Mouse (Mus musculus): ENCODE results near the gene Cdk14. TPM values are rescaled to one million over a fixed set of nuclear protein-coding genes. Genes with fewer than 3 reads are reported as not detected.

Gene Cdk14
- polyA plus RNA-seq, 1 experiment from 2014 or later, result 21.8 TPM

GRCm38 (mm10) chr5:5379870-5380730, 40.0 kb downstream of the Cdk14 start:
- Histone ChIP-seq H3K9me3 (replicated peaks) (no peaks in the 10 kb centered on the region), H3K4me2 (peak overlapping the region; percentile 79), H3K4me3 (peak overlapping the region; percentile 76), H3K4me1 (peaks cover 24% of the 10 kb centered on the region), H3K27me3 (no peaks in the 10 kb centered on the region), H3K9ac (peak overlapping the region; percentile 91), H3K36me3 (ENCODE audit: poor library complexity, severe bottlenecking) (no peaks in the 10 kb centered on the region), H3K27ac (peak overlapping the region; percentile 94)
- ATAC-seq, result peak; percentile 97
- WGBS, result under 1% methylated on average over 63 of the region's 128 CpGs

GRCm38 (mm10) chr5:5379501-5379869, 40.6 kb downstream of the Cdk14 start:
- WGBS, result under 1% methylated on average over 14 of the region's 14 CpGs
- Histone ChIP-seq H3K4me2 (peak overlapping the region; percentile 79), H3K4me1 (peaks cover 24% of the 10 kb centered on the region), H3K27me3 (no peaks in the 10 kb centered on the region), H3K9me3 (replicated peaks) (no peaks in the 10 kb centered on the region), H3K4me3 (peak overlapping the region; percentile 76), H3K27ac (peak overlapping the region; percentile 94), H3K9ac (peak overlapping the region; percentile 91), H3K36me3 (ENCODE audit: poor library complexity, severe bottlenecking) (no peaks in the 10 kb centered on the region)
- ATAC-seq, result no peak

GRCm38 (mm10) chr5:5374393-5374792, 45.7 kb downstream of the Cdk14 start:
- no peak for ATAC-seq

GRCm38 (mm10) chr5:5373541-5373940, 46.6 kb downstream of the Cdk14 start:
- H3K4me2 ChIP-seq, result no peak overlapping the region; the same call in 1 of the 2 replicates
- no peaks in the 10 kb centered on the region for H3K27me3 ChIP-seq
- no peaks in the 10 kb centered on the region for H3K36me3 ChIP-seq (ENCODE audit: poor library complexity, severe bottlenecking)
- no peak overlapping the region for H3K4me3 ChIP-seq
- H3K4me1 ChIP-seq, result peaks cover 31% of the 10 kb centered on the region
- ATAC-seq, result no peak
- WGBS, result 29% methylated on average over 7 of the region's 7 CpGs
- H3K9ac ChIP-seq, result no peak overlapping the region
- H3K27ac ChIP-seq, result peak overlapping the region; percentile 35; the same call in 1 of the 2 replicates
- H3K9me3 ChIP-seq (replicated peaks), result no peaks in the 10 kb centered on the region

More at GRCm38 (mm10) chr5:5374393-5374792, 45.7 kb downstream of the Cdk14 start:
- H3K36me3 ChIP-seq (ENCODE audit: poor library complexity, severe bottlenecking), result no peaks in the 10 kb centered on the region
- H3K4me2 ChIP-seq, result no peak overlapping the region
- no peak overlapping the region for H3K9ac ChIP-seq
- peaks cover 38% of the 10 kb centered on the region for H3K4me1 ChIP-seq
- WGBS, result 97% methylated on average over 1 of the region's 1 CpGs
- H3K27ac ChIP-seq, result no peak overlapping the region
- no peak overlapping the region for H3K4me3 ChIP-seq
- H3K27me3 ChIP-seq, result no peaks in the 10 kb centered on the region
- no peaks in the 10 kb centered on the region for H3K9me3 ChIP-seq (replicated peaks)

GRCm38 (mm10) chr5:5372936-5373335, 47.2 kb downstream of the Cdk14 start:
- Histone ChIP-seq H3K9ac (no peak overlapping the region), H3K4me3 (no peak overlapping the region), H3K36me3 (ENCODE audit: poor library complexity, severe bottlenecking) (no peaks in the 10 kb centered on the region), H3K4me2 (no peak overlapping the region), H3K27me3 (no peaks in the 10 kb centered on the region), H3K9me3 (replicated peaks) (no peaks in the 10 kb centered on the region), H3K27ac (no peak overlapping the region), H3K4me1 (peaks cover 25% of the 10 kb centered on the region)
- ATAC-seq, result peak; percentile 34; the same call in 1 of the 2 replicates
- whole genome bisulfite sequencing, result 25% methylated on average over 5 of the region's 5 CpGs

GRCm38 (mm10) chr5:5372354-5372753, 47.8 kb downstream of the Cdk14 start:
- H3K36me3 ChIP-seq (ENCODE audit: poor library complexity, severe bottlenecking), result no peaks in the 10 kb centered on the region
- H3K27me3 ChIP-seq, result no peaks in the 10 kb centered on the region
- no peaks in the 10 kb centered on the region for H3K9me3 ChIP-seq (replicated peaks)
- H3K4me3 ChIP-seq, result no peak overlapping the region
- H3K4me1 ChIP-seq, result peaks cover 20% of the 10 kb centered on the region
- 86% methylated on average over 3 of the region's 3 CpGs for WGBS
- H3K4me2 ChIP-seq, result no peak overlapping the region
- ATAC-seq, result peak; percentile 48; the same call in 1 of the 2 replicates
- H3K9ac ChIP-seq, result no peak overlapping the region
- no peak overlapping the region for H3K27ac ChIP-seq

GRCm38 (mm10) chr5:5370322-5371082, 49.6 kb downstream of the Cdk14 start:
- ATAC-seq, result no peak
- Histone ChIP-seq H3K4me2 (no peak overlapping the region), H3K4me1 (peaks cover 20% of the 10 kb centered on the region), H3K4me3 (no peak overlapping the region), H3K36me3 (ENCODE audit: poor library complexity, severe bottlenecking) (no peaks in the 10 kb centered on the region), H3K27ac (no peak overlapping the region), H3K9me3 (replicated peaks) (no peaks in the 10 kb centered on the region), H3K27me3 (no peaks in the 10 kb centered on the region), H3K9ac (no peak overlapping the region)
- 88% methylated on average over 4 of the region's 4 CpGs for WGBS

GRCm38 (mm10) chr5:5368389-5369164, 51.5 kb downstream of the Cdk14 start:
- H3K9me3 ChIP-seq (replicated peaks), result no peaks in the 10 kb centered on the region
- no peak overlapping the region for H3K27ac ChIP-seq
- H3K27me3 ChIP-seq, result no peaks in the 10 kb centered on the region
- ATAC-seq, result no peak
- H3K4me1 ChIP-seq, result peaks cover 14% of the 10 kb centered on the region
- no peak overlapping the region for H3K9ac ChIP-seq
- no peak overlapping the region for H3K4me2 ChIP-seq
- no peak overlapping the region for H3K4me3 ChIP-seq
- WGBS, result 92% methylated on average over 14 of the region's 14 CpGs
- no peaks in the 10 kb centered on the region for H3K36me3 ChIP-seq (ENCODE audit: poor library complexity, severe bottlenecking)

- Histone ChIP-seq H3K9ac (no peak overlapping the region), H3K27ac (no peak overlapping the region), H3K4me3 (no peak overlapping the region), H3K27me3 (no peaks in the 10 kb centered on the region), H3K9me3 (replicated peaks) (no peaks in the 10 kb centered on the region), H3K36me3 (ENCODE audit: poor library complexity, severe bottlenecking) (peaks cover 4% of the 10 kb centered on the region; the same call in 1 of the 2 replicates), H3K4me2 (no peak overlapping the region), H3K4me1 (peaks cover 4% of the 10 kb centered on the region)
- 85% methylated on average over 8 of the region's 8 CpGs for WGBS
- ATAC-seq, result no peak
Observed at GRCm38 (mm10) chr5:5367550-5367949, 52.6 kb downstream of the Cdk14 start.

GRCm38 (mm10) chr5:5365285-5366076, 54.6 kb downstream of the Cdk14 start:
- peaks cover 3% of the 10 kb centered on the region; the same call in 1 of the 2 replicates for H3K9me3 ChIP-seq (replicated peaks)
- peaks cover 6% of the 10 kb centered on the region for H3K36me3 ChIP-seq (ENCODE audit: poor library complexity, severe bottlenecking)
- no peak overlapping the region for H3K4me2 ChIP-seq
- H3K4me3 ChIP-seq, result no peak overlapping the region
- no peak overlapping the region for H3K27ac ChIP-seq
- no peaks in the 10 kb centered on the region for H3K4me1 ChIP-seq
- H3K9ac ChIP-seq, result no peak overlapping the region
- WGBS, result 83% methylated on average over 14 of the region's 14 CpGs
- no peaks in the 10 kb centered on the region for H3K27me3 ChIP-seq
- no peak for ATAC-seq

- Histone ChIP-seq H3K9ac (no peak overlapping the region), H3K4me1 (no peaks in the 10 kb centered on the region), H3K4me2 (no peak overlapping the region), H3K36me3 (ENCODE audit: poor library complexity, severe bottlenecking) (peaks cover 6% of the 10 kb centered on the region), H3K4me3 (no peak overlapping the region), H3K27ac (no peak overlapping the region), H3K27me3 (no peaks in the 10 kb centered on the region), H3K9me3 (replicated peaks) (peaks cover 8% of the 10 kb centered on the region; the same call in 1 of the 2 replicates)
- 98% methylated on average over 3 of the region's 3 CpGs for WGBS
- no peak for ATAC-seq
Observed at GRCm38 (mm10) chr5:5361684-5362083, 58.4 kb downstream of the Cdk14 start.
